Mouse (Mus musculus) right cerebral cortex, adult 2 months (tissue): Measurements from ENCODE around the gene Rab6b.

Source experiments
- DNase-seq, 2 experiments: peaks; one replicate each; pipeline ENCODE4 v3.0.0; 2021 to 2022; ENCODE audit warnings: low spot score in 2 of 2

The Rab6b gene

DNA sequence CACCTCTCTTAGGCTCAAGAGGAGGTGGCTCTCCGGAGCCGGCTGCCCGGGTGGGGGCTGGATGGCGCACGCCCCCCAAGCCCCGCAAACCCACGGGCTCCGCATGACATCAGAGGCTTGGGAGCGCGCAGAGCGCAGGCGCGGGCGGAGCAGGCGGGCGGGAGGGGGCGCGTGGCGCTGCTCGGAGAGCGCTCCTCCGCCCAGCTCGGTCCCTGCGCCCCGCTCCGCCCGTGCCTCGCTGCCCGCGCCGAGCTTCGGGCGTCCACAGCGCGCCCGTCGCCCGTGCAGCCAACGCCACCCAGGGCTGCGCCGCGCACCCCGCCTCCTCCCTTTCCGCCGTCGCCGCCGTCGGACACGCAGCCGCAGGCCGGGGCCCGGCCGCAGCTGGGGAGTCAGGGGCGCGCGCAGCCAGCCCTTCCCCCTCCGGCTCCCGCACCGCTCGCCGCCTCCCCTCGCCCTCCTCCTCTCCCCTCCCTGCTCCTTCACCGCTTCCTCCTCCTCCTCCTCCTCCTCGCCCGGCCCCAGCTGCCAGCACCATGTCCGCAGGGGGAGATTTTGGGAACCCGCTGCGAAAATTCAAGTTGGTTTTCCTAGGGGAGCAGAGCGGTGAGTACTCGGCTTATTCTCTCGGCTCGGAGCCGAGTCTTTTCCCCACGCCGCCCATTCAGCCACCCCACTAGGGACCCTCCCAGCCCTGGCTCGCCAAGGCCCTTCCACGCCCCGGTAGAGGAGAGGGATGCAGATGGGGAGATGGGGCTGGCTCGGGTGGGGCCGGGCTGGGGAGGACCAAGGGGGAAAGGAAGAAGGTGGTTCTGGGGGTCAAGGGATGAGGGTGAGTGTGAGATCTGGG, at the start of gene Rab6b:
TSS of gene Rab6b (plus strand) at position 167 of the 850 bp plus-strand sequence.
- peak; percentile 72 for DNase-seq

DNA sequence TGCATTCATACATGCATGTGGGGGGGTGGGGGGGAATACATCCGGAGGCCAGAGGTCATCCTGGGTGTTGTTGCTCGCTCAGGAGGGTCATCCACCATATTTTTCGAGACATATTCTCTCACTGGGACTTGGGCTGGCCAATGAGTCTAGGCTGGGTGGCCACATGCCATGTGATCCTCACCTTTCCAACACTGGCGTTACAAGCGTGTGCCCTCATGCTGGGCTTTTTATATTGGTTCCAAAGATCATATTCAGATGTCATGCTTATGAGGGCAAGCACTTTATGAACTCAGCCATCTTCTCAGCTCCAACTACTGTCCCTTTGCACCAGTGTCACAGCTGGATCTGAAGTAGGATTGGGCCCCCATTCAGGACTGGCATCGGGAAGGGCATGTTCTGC, 48.0 kb upstream of the Rab6b start:
- no peak for DNase-seq

DNA sequence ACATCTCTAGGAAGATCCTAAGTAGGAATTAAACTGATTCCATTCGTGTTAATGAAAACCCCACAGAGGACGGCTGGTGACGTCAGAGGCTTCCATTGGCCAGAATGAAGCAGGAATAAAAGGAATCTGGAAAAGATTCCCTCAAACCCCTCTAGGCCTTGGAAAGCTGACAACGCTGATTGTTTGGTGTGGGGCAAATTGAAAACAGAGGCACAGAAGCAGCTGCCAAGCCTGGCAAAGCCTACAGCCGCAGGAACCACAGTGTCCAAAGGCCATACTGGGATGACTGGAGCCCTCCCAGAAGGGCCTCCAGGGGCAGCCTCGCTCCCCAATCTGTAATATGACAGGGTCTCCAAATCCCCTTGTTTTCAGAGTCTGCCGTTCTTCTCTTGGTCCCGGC, 44.7 kb upstream of the Rab6b start:
- no peak for DNase-seq

DNA sequence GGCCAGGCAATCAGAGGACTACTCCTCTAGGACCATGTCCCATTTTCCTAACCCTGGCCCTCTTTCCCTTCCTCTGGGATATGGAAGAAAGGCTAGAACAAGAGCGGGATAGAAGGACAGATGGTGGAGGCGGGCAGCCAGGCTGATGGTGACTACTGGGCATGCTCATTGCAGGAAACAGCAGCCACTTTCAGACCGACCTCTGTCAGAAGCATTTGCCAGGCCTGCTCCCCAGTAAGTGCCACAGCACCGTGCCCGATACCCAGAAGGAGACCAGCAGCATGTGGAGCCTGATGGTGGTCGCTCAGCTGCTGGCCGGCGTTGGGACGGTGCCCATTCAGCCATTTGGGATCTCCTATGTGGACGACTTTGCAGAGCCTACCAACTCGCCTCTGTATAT, 43.9 kb upstream of the Rab6b start:
- DNase-seq = no peak

DNA sequence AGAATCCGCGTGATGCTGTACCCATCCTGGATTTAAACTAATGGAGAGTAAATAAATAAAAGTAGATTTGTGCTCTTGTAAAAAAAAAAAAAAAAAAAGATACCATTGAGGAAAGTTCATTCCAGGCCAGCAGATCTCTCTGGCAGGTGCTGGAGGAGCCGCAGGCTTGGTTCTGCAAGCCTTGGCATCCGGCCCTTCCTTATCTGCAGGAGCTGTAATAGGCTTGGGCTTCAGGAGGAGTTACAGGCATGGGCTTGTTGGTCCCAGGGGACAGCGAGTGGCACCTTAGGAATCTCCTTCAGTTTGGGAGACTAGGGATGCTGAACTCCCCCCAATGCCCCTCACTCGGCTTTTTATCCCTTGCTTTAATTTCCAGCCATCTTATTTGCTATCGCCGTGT, 42.8 kb upstream of the Rab6b start:
- DNase-seq = no peak

DNA sequence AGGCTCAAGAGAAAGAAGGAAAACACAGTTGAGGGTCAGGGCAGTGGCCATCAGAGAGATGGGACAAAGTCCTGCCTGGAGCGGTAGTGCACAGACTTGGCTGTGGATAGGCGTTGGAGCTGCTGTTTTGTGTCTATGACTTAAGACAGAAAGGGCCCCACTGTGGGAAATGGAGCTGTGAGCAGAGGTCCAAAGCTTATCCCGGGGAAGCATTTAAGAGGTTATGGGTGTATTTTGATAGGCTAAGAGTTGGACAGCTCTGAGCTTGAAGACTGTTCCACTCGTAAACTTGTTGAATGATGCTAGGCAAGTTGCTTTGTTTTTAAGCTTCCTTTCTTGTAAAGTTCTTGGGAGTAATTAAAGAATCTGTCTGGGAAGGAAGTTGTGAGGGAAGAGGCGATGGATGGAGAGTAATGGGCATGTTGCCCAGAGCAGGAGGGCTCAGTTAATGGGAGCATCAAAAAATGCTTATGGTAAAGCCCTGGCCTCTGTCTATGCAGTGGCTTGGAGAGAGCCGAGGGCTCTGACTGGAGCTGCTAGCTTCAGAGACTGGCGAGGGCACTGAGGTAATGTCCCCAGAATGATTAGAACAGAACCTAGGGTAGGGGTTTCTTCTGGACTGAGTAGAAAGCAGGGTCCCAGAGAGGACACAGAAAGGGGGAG, 39.9 kb upstream of the Rab6b start:
- DNase-seq = no peak

DNA sequence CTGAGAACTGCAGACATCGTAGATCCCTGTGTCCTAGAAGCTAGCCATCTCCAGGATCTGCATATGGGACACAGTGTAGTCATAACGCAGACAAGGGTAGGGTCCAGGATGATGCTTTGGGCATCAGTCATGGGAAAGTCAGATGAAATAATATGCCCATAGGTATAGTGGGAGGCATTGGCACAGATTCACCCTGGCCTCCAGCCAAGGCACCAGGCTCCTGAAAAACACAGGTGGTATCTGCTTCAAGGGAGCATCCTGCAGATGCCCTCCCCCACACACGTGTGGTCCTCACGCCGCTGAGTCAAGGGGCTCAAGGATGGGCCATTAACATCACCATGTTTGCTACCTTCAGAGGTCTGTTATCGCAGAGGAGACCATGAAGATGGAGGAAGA, 39.4 kb upstream of the Rab6b start:
- DNase-seq = no peak

DNA sequence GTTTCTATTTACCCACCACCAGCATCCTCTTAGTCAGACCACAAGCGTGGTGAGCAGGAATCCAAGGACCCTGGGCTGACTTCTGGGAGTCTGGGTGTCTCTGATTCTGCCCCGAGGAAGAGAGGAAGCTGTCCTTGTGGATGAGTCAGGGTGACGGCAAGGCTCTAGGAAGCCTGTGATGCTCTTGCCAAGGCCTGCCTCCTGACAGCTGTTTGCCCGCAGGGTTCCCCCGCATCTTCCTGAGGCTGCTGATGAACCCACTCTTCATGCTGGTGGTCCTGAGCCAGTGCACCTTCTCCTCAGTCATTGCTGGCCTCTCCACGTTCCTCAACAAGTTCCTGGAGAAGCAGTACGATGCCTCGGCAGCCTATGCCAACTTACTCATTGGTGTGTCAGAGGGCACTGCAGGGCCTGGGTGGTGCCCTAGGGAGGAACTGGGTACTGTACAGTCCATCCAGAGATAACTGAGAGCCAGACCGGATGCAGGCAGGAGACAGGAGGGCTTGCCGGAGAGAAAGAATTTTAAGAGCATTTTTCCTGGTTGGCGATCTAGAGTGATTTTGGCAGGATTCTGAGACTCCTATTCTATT, 38.6 kb upstream of the Rab6b start:
- no peak for DNase-seq

DNA sequence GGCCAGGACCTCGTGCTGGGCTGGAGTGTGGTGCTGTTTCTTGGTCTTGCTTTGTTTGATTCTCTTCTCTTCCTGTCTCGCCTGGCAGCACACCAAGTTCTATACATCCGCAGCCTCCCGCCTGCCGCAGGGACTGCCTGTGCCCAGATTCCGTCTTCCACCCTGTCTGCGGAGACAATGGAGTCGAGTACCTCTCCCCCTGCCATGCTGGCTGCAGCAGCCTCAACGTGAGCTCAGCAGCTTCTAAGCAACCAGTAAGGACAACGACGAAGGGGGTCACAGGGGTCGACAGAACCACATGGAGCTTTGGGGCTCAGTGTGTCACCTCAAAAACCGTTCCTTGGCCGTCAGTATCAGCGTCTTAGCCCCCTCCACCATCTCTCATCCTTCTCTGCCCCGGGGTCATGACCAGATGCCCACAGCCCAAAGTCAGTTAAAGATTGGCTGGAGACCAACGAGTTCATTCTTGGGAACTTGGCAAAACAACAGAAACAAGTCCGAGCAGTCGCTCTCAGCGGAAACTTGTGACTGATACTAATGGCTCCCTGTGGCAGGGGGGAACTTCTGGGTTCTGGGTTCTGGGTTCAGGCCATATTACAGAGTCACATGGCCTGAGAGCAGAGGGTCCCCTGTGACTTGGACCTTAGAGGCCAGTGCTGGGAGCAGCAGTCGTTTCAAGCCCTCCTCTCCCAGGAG, 34.6 kb upstream of the Rab6b start:
- no peak for DNase-seq

DNA sequence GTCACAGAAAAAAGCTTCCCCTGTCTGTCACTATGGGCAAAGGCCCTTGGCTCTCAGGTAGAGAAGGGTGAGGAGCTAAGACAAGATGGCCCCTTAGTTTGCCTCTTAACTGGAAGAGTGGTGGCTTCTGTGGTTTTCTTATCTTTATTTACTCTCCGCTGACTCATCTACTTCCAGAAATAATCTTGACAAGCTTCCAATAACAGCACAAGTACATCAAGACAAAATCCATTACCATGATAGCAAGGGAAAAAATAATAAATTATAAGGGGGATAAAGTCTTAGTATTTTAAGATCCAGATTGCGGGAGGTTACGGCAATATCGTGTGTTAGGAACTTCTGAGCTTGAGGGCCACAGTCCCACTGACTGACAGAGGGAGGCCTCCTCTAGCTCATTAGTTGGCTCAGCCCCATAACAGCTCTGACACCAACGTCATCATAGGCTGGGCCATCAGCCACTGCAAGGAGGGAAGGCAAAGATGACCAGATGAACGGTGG, 33.3 kb upstream of the Rab6b start:
- DNase-seq = no peak

DNA sequence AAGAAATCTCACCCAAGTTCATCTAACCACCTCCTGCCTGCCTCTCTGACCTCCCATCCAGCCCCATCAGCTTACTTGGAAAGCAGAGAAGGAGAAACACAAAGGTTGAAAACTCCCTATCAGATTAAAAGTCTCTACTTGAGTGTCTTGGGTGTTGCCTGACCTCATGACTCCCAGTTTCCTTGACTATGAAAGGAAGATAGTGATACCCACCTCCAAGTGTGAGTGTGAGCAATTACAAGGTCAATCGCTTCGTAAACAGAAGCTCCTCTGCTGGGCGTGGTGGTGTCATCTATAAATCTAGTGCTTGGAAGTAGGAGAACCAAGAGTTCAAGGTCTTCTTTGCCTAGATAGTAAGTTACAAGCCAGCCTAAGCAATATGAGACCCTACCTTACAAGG, 31.4 kb upstream of the Rab6b start:
- DNase-seq = no peak

DNA sequence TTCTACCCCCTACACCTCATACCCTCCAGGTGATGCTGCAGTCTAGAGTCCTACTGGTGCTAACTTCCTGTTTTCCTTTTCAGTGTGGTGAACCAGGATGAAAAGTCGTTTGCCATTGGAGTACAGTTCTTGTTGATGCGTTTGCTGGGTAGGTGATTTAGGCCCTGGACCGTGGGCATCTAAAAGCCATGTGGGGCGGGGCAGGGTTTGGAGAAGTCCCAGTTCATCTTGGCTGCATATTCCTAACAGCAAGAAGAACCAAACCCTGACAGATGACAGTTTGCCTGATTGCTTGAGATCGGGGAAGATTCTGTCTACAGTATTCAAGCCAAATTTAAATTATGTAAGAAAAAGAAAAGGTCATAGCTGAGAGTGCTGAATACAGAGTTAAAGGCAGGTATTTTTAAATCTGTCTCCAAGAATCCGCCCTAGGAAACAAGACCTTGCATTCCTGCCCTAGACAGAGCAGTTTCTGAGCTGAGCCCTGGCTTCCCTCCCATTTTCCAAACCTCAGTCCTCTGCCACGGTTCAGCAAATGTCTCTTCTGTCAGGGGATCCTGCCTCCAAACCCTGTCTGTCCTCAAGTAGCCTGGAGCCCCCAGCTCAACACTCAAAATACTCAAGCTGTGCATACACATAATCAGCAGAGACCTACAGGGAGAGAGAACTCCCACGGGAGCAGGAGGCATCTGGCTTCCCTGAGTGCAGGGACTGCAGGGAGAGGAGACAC, 29.2 kb upstream of the Rab6b start:
- no peak for DNase-seq

DNA sequence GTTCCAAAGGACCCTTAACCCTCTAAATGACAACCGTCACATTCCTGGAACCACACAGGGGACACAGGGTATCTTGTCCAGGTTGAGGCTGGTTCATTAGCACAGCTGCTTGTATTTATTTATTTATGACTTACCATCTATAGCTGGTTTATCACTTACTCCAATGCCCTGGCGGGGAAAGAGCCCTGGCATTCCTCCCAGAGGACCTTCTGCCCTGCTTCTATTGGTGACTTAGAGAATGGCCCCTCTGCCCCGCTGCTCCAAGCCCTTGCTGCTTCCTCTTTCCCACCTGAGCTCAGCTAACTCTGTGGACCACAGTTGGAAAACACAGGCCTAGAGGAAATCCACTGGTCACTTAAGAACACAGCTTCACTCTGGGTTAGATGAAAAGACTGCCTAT, 28.2 kb upstream of the Rab6b start:
- DNase-seq = no peak

DNA sequence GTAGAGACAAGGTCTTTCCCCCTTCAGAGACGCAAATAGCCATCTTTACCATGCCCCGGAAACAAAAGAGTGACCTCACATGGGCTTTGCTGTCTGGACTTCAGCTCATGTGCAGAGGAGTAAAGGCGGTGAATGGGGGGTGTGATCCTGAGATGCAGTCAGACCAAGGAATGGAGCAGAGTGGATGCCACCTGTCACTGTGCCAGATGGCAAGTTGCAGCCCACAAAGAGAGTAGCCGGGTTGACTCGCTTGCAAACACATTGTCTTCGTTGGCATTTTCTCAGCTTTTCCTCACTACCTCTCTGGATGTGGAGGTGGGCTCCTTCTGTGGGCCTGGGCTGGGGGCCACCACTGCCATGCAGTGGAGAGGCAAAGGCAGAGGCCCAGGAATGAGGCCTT, 24.9 kb upstream of the Rab6b start:
- DNase-seq = no peak

DNA sequence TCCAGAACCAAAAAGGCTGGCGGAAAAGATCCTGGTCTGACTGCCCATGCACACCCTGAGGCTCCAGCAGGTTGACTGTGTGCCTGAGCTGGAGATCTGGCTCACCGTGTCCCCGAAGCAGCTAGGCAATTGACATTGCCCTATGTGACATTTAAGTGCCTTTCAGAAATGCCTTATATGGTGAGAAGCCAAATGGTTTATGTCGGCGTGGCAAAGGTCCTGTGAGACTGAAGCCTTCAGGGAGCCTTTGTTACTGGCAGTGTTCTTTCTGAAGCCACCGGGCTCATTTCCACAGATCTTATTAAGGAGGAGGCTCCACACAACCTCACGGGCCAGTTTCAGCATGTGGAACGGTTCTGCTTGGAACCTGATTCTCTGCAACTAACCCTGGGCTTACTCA, 24.3 kb upstream of the Rab6b start:
- no peak for DNase-seq

DNA sequence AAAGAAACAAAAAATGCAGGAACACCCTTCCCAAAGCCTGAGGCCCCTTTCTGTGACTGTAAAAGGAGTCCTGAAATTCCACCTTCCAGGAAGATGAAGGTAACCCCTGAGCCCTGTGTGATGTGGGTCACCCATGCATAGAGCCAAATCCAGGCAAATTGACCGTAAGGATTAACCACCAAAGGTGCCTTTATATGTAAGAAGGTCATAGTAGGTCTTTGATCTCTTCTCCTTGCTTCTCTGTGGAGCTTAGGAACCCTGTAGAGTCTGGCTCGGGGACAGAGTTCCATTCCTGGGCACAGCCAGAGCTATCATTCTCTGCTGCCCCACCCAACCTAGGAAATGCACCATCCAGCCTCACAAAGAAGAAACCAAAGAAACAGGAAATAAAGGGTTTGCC, 22.9 kb upstream of the Rab6b start:
- no peak for DNase-seq

DNA sequence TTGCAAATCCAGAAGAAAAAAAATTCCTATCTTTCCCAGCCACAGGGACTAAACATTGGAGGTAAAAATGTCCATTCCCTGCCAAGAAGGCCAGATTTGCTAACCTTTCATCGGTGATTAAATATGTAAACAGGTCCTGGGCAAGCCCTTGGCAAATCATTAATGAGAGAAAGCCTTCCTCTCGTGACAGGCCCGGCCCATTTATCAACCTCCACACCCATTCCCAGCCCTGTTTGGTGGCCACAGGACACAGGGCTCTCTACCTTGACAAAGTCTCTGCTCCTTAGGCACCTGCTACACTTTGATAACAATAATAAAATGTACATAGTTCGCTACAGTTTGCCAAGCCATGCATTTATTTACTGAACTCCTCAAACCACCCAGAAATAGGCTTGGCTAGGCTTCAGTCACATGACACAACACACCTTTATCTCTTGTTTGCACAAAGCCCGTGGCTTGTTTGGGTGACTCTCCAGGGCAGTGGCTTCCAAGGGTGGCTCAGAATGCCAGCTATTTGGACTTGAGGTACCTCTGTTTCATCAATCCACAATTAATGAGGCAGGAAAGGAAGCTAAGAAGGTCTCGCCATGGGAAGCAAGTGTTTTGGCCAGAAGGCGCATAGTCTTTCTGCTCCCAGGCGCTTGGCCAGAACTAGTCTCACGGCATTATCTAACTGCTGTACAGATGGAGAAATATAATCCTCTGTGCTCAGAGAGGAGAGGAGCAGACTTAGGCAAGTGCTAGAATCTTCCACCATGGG, 21.3 kb upstream of the Rab6b start:
- no peak for DNase-seq

DNA sequence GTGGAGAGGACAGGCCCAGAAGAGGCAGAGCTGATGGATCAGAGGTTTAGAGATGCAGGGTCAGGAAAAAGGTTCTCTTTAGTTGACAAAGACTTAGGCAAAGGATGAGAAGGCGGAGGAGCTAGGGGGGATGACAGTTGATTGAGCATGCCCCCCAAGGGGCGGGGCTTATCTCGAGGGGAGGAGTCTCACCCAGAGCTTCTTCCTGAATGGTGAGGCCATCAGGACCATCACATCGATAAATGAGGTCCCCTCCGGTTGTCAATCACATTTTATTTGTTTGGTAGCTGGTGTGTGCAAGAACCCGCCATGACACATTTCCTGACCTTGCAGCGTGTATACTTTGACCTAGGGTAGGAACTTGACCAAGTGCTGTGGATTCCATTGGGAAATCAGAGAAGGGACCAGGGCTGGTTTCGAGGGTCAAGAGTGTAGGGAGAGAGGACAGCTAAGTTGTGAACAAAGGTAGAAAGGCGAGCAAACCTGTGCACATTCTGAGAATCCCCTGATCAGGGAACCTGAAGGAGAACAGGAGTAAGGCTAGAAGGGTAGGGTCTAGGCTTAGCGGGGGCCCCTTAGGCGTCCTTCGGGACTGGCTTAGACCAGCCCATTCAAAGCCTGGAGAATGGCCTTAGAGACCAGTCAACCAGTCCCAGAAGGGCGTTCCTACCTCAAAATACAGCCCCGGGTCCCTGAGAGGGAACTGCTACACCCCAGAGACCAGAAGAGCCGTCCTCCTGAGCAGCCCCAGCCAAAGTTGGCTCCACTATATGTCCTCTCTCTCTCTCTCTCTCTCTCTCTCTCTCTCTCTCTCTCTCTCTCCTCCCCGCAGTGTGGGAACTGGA, 20.3 kb upstream of the Rab6b start:
- DNase-seq = no peak

DNA sequence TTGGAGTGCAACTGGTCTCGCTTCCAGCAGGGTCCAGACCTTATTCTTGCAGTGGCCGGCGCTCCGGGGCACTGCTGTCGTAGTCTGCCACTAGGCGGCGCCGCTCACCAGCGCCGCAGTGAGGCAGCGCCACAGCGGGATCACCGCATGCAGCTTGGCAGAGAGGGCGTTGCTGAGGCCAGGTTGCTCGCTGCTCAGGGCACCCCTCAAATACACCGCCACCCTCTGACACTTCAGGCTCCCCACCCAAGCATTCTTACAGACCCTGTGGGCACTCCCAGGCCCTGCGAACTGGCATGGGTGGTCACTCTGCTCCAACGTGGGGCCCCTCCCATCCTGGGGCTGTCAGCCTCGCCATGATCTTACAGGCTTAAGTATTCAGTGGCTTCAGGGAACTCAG, 19.3 kb upstream of the Rab6b start:
- DNase-seq = peak; percentile 76 to 82

DNA sequence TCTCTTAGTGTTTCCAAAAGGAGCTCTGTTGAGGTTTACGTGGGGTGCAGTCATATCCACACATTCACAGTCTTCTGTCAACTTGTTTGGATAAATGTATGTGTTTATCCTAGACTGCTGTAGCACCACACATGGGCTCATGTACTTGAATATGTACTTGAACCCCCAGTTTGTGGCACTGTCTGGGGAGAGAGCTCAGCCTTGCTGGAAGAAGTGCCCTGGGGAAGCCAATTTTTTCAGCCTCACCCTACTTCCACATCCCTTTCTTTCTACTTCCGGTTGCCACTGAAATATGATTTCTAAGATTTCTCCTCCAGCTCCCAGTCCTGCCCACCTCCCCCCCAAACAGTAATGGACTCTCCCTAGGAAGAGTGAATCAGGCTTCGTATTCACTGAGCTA, 17.9 kb upstream of the Rab6b start:
- DNase-seq = no peak
